Mouse (Mus musculus): ENCODE data around the gene Ank3. TPM values are rescaled to one million over a fixed set of nuclear protein-coding genes. Genes with fewer than 3 reads are reported as not detected.
A peak's percentile ranks its signal among the peaks of the same experiment; 100 is the strongest.

Ank3 gene
- polyA plus RNA-seq, 1 experiment from 2014 or later: 7.1 TPM

DNA sequence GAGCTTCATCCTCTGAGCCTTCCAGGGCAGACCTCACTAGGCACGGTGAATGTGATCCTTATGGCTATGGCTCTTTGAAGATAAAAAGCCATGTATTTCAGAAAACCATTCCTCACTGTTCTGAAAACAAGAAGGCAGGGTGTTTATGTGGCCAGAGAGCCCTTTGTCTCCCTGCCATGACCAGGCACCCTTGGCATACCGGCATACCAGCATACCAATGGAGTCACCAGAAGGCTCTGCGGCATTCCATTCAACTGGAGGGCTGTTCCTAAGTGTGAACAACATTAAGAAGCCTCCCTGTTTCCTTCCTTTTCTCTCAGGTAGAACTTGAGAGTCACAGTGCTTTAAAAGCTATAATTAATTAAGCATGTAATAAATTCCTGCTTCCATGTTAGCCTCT lies 430.7 kb downstream of the Ank3 start:
- Histone ChIP-seq H3K4me1 (ENCODE audit: insufficient read depth) (no peaks in the 10 kb centered on the region), H3K36me3 (replicated peaks; ENCODE audit: insufficient read depth, low read length) (no peaks in the 10 kb centered on the region), H3K9me3 (ENCODE audit: low read length) (no peaks in the 10 kb centered on the region), H3K9ac (replicated peaks) (no peak overlapping the region), H3K4me3 (ENCODE audit: low read depth, low read length) (no peak overlapping the region), H3K27me3 (ENCODE audit: insufficient read depth, low read length) (no peaks in the 10 kb centered on the region), H3K27ac (ENCODE audit: low read depth) (no peak overlapping the region), H3K4me2 (ENCODE audit: low read depth, low read length) (no peak overlapping the region)
- no peak for TF ChIP-seq EP300 (IDR thresholded peaks at IDR 0.05; ENCODE audit: low read depth)
- TF ChIP-seq CTCF (IDR thresholded peaks at IDR 0.05; ENCODE audit: low read depth): no peak
- no peak for DNase-seq
- whole genome bisulfite sequencing (ENCODE audit: insufficient replicate concordance): 82% methylated on average over 3 of the region's 3 CpGs
- ATAC-seq: no peak

- Histone ChIP-seq H3K36me3 (replicated peaks; ENCODE audit: insufficient read depth, low read length) (no peaks in the 10 kb centered on the region), H3K27me3 (ENCODE audit: insufficient read depth, low read length) (no peaks in the 10 kb centered on the region), H3K27ac (ENCODE audit: low read depth) (no peak overlapping the region), H3K4me1 (ENCODE audit: insufficient read depth) (no peaks in the 10 kb centered on the region), H3K4me2 (ENCODE audit: low read depth, low read length) (no peak overlapping the region), H3K9ac (replicated peaks) (no peak overlapping the region), H3K4me3 (ENCODE audit: low read depth, low read length) (no peak overlapping the region), H3K9me3 (ENCODE audit: low read length) (no peaks in the 10 kb centered on the region)
- whole genome bisulfite sequencing (ENCODE audit: insufficient replicate concordance): 67% methylated on average over 7 of the region's 7 CpGs
- TF ChIP-seq CTCF (IDR thresholded peaks at IDR 0.05; ENCODE audit: low read depth): no peak
- no peak for TF ChIP-seq EP300 (IDR thresholded peaks at IDR 0.05; ENCODE audit: low read depth)
- DNase-seq: no peak
- no peak for ATAC-seq
These were observed 433.0 kb downstream of the Ank3 start for GRCm38 (mm10) chr10:69831568-69831967.

DNA sequence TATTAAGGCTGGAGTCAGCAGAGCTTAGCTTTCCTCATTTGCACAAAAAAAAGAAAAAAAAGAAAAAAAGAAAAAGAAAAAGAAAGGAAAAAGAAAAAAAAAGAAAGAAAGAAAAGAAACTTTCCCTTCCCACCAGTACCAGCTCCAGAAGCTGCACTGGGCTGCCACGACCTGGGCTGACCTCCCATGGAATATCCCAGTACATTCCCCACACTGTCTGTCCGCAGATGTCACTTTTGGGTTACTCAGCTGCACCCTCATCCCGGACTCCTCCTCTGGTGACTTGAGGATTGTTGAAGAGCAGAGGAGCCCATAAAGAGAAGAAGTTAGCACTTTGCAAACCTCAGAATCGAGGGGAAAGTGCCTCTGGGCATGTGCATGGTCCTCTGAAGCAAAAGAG lies 433.7 kb downstream of the Ank3 start:
- H3K27me3 ChIP-seq (ENCODE audit: insufficient read depth, low read length): no peaks in the 10 kb centered on the region
- no peak overlapping the region for H3K27ac ChIP-seq (ENCODE audit: low read depth)
- H3K36me3 ChIP-seq (replicated peaks; ENCODE audit: insufficient read depth, low read length): no peaks in the 10 kb centered on the region
- WGBS (ENCODE audit: insufficient replicate concordance): 74% methylated on average over 4 of the region's 4 CpGs
- ATAC-seq (no peak), DNase-seq (no peak)
- H3K4me1 ChIP-seq (ENCODE audit: insufficient read depth): no peaks in the 10 kb centered on the region
- no peak overlapping the region for H3K4me2 ChIP-seq (ENCODE audit: low read depth, low read length)
- no peak overlapping the region for H3K4me3 ChIP-seq (ENCODE audit: low read depth, low read length)
- no peaks in the 10 kb centered on the region for H3K9me3 ChIP-seq (ENCODE audit: low read length)
- TF ChIP-seq EP300 (IDR thresholded peaks at IDR 0.05; ENCODE audit: low read depth): no peak
- no peak for TF ChIP-seq CTCF (IDR thresholded peaks at IDR 0.05; ENCODE audit: low read depth)
- no peak overlapping the region for H3K9ac ChIP-seq (replicated peaks)

GRCm38 (mm10) chr10:69832822-69833221 lies 434.2 kb downstream of the Ank3 start:
- Histone ChIP-seq H3K4me1 (ENCODE audit: insufficient read depth) (no peaks in the 10 kb centered on the region), H3K36me3 (replicated peaks; ENCODE audit: insufficient read depth, low read length) (no peaks in the 10 kb centered on the region), H3K4me2 (ENCODE audit: low read depth, low read length) (no peak overlapping the region), H3K9ac (replicated peaks) (no peak overlapping the region), H3K4me3 (ENCODE audit: low read depth, low read length) (no peak overlapping the region), H3K9me3 (ENCODE audit: low read length) (no peaks in the 10 kb centered on the region), H3K27ac (ENCODE audit: low read depth) (no peak overlapping the region), H3K27me3 (ENCODE audit: insufficient read depth, low read length) (no peaks in the 10 kb centered on the region)
- no peak for ATAC-seq
- TF ChIP-seq CTCF (IDR thresholded peaks at IDR 0.05; ENCODE audit: low read depth): no peak
- TF ChIP-seq EP300 (IDR thresholded peaks at IDR 0.05; ENCODE audit: low read depth): no peak
- no peak for DNase-seq
- 85% methylated on average over 7 of the region's 7 CpGs for WGBS (ENCODE audit: insufficient replicate concordance)

- Histone ChIP-seq H3K4me1 (ENCODE audit: insufficient read depth) (no peaks in the 10 kb centered on the region), H3K4me3 (ENCODE audit: low read depth, low read length) (no peak overlapping the region), H3K27me3 (ENCODE audit: insufficient read depth, low read length) (no peaks in the 10 kb centered on the region), H3K36me3 (replicated peaks; ENCODE audit: insufficient read depth, low read length) (no peaks in the 10 kb centered on the region), H3K9ac (replicated peaks) (no peak overlapping the region), H3K27ac (ENCODE audit: low read depth) (no peak overlapping the region), H3K4me2 (ENCODE audit: low read depth, low read length) (no peak overlapping the region), H3K9me3 (ENCODE audit: low read length) (no peaks in the 10 kb centered on the region)
- TF ChIP-seq CTCF (IDR thresholded peaks at IDR 0.05; ENCODE audit: low read depth) (no peak), EP300 (IDR thresholded peaks at IDR 0.05; ENCODE audit: low read depth) (no peak)
- DNase-seq (no peak), ATAC-seq (no peak)
- WGBS (ENCODE audit: insufficient replicate concordance): 60% methylated on average over 4 of the region's 4 CpGs
These were observed 436.1 kb downstream of the Ank3 start for GRCm38 (mm10) chr10:69834700-69835099.

GRCm38 (mm10) chr10:69845749-69846148 lies 447.2 kb downstream of the Ank3 start:
- DNase-seq: peak; percentile 34
- 36% methylated on average over 4 of the region's 4 CpGs for WGBS (ENCODE audit: insufficient replicate concordance)
- H3K27me3 ChIP-seq (ENCODE audit: insufficient read depth, low read length): no peaks in the 10 kb centered on the region
- no peak overlapping the region for H3K4me2 ChIP-seq (ENCODE audit: low read depth, low read length)
- no peaks in the 10 kb centered on the region for H3K4me1 ChIP-seq (ENCODE audit: insufficient read depth)
- no peak for ATAC-seq
- TF ChIP-seq EP300 (IDR thresholded peaks at IDR 0.05; ENCODE audit: low read depth): no peak
- TF ChIP-seq CTCF (IDR thresholded peaks at IDR 0.05; ENCODE audit: low read depth): peak; percentile 87
- H3K9me3 ChIP-seq (ENCODE audit: low read length): no peaks in the 10 kb centered on the region
- H3K27ac ChIP-seq (ENCODE audit: low read depth): no peak overlapping the region
- H3K9ac ChIP-seq (replicated peaks): no peak overlapping the region
- H3K36me3 ChIP-seq (replicated peaks; ENCODE audit: insufficient read depth, low read length): no peaks in the 10 kb centered on the region
- no peak overlapping the region for H3K4me3 ChIP-seq (ENCODE audit: low read depth, low read length)

Data from liver, postnatal 0 days (tissue).